Mouse (Mus musculus) forebrain, postnatal 0 days (tissue): ENCODE measurements at regions not wholly inside any gene's neighbourhood (a gene's known extent, or its start where the extent isn't known, plus 50 kb on each side); places are given as distances from the start of the nearest gene placed in this dataset.

Source experiments
- ATAC-seq: fragments of 200-750 bp; cut with Nextera tagmentation; 2 replicates; pipeline ENCODE4 v1.8.0; 2017; ENCODE audit warnings: mild to moderate bottlenecking, moderate library complexity
- DNase-seq: peaks from one replicate; pipeline ENCODE4 v3.0.0-alpha.2; 2015
- H3K27ac ChIP-seq: fragments of 300-500 bp; sonication (generic); 2 replicates; pipeline ENCODE4 v1.5.1; 2014; ENCODE audit warnings: low read depth, mild to moderate bottlenecking, antibody characterized with exemption, low read length, moderate library complexity, mixed read lengths
- H3K27me3 ChIP-seq: fragments of 300-500 bp; sonication (generic); 2 replicates; pipeline ENCODE4 v1.6.1; 2014; ENCODE audit warnings: mild to moderate bottlenecking, low read length, mixed read lengths; ENCODE audit not compliant: insufficient read depth
- H3K36me3 ChIP-seq: fragments of 300-500 bp; sonication (generic); 2 replicates; pipeline ENCODE4 v1.6.1; 2014; ENCODE audit warnings: mild to moderate bottlenecking, moderate library complexity; ENCODE audit not compliant: insufficient read depth
- H3K4me1 ChIP-seq: fragments of 300-500 bp; sonication (generic); 2 replicates; pipeline ENCODE4 v1.6.1; 2014; ENCODE audit warnings: antibody characterized with exemption; ENCODE audit not compliant: insufficient read depth
- H3K4me2 ChIP-seq: fragments of 300-500 bp; sonication (generic); 2 replicates; pipeline ENCODE4 v1.6.1; 2014; ENCODE audit warnings: low read depth, mild to moderate bottlenecking, moderate library complexity
- H3K4me3 ChIP-seq: fragments of 300-500 bp; sonication (generic); 2 replicates; pipeline ENCODE4 v1.5.1; 2014; ENCODE audit warnings: low read depth, low read length, mixed read lengths
- H3K9ac ChIP-seq: fragments of 300-500 bp; sonication (generic); 2 replicates; pipeline ENCODE4 v1.6.1; 2014; ENCODE audit warnings: mild to moderate bottlenecking
- H3K9me3 ChIP-seq: fragments of 300-500 bp; sonication (generic); 2 replicates; pipeline ENCODE4 v1.6.1; 2016; ENCODE audit warnings: low read length
- CTCF ChIP-seq: sonication (generic); IDR thresholded peaks from 2 replicates; pipeline ENCODE4 v1.5.1; 2016; ENCODE audit warnings: antibody characterized with exemption, control low read depth, low read depth
- WGBS: fragments of 180-500 bp; shearing (Covaris S2); extraction: QIAGEN DNeasy Blood & Tissue Kit; methylation state at CpG from one replicate; pipeline ENCODE4 v1.1.7; 2014; 5-methylcytosine and 5-hydroxymethylcytosine counted together

DNA sequence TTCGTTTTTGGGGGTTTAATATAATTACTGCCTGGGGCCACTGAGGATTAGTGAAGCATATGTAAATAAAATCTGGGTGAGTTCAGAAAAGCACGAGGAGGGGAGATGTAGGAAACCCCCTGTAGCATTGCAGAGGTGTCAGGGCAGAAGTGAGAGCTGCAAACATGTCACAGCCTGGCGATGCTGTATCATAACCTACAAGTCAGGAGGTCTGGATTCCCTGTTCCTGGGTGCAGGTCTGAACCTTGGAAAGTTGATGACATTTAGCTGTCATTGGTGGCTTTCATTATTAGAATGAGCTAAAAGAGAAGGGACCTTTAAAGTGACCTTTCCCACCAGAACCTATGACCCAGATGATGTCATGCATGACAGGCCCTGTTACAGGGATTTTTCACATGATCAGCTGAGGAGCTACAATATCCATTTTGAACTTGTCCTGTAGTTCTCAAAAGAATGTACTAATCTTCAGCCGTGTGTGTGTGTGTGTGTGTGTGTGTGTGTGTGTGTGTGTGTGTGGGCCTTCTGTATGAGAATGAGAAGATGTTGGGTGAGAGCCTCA lies 202.8 kb upstream of the Ptger4 start:
- ATAC-seq (no peak), DNase-seq (no peak)
- Histone ChIP-seq H3K27me3 (no peaks in the 10 kb centered on the region), H3K4me2 (no peak overlapping the region), H3K27ac (no peak overlapping the region), H3K4me1 (no peaks in the 10 kb centered on the region), H3K36me3 (no peaks in the 10 kb centered on the region), H3K4me3 (no peak overlapping the region), H3K9me3 (no peaks in the 10 kb centered on the region), H3K9ac (no peak overlapping the region)
- 74% methylated on average over 4 of the region's 4 CpGs for WGBS
- no peak for TF ChIP-seq CTCF

DNA sequence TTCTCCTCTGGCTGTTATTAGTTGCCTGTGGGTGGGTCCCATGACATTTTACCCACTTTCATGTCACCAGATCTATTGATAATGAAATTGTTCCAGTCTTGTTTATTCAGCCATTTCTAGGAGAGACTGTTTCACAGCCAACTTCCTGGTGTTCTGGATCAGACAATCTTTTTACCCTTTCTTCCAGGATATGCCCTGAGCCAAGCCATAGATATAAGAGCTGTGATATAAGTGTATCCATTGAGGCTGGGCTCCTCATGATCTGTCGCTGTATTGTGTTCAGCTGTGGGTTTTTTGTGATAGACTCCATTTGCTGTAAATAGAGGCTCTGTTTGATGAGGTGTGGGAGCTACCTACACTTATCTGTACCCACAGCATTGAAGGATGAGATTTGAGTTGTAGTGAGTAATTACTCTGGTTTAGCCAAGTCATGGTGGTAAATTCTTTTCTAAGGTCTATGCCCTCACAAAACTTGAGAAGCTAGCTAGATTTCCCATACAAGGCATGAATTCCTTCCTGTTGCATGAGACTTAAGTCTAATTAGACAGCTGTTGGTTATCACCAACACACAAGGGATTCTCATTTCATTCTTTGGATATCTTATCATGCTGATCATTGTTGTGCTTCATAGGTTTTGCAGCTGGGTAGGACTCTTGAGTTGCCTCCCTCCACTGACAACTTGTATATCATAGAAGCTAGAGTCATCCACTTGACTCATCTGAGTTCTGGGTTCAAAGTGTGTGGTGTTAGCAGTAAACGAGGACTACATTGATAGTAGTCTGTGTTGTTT lies 203.9 kb upstream of the Ptger4 start:
- Histone ChIP-seq H3K27ac (no peak overlapping the region), H3K36me3 (no peaks in the 10 kb centered on the region), H3K4me3 (no peak overlapping the region), H3K27me3 (no peaks in the 10 kb centered on the region), H3K9me3 (no peaks in the 10 kb centered on the region), H3K4me1 (no peaks in the 10 kb centered on the region), H3K9ac (no peak overlapping the region), H3K4me2 (no peak overlapping the region)
- no peak for TF ChIP-seq CTCF
- WGBS, result 92% methylated on average over 2 of the region's 2 CpGs
- ATAC-seq (no peak), DNase-seq (no peak)

DNA sequence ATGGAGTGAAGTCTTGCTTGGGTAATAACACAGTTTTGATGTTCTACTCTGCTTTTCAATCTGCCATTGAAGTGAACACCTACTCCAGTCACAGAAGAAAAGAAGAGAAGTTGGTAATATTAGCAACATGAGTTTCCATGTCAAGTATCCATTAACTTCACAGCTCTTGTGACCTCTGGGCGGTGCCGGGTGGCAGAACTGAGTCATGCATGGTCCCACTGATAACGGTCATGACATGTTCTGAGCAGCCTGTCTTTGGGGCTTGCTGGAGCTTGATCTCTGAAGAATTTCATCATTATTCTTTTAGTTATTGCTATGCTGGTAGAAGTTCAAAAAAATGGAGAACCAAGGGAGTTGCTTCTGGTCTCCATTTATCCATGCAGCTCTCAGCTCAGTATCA lies 215.1 kb upstream of the Ptger4 start:
- 94% methylated on average over 3 of the region's 3 CpGs for WGBS

DNA sequence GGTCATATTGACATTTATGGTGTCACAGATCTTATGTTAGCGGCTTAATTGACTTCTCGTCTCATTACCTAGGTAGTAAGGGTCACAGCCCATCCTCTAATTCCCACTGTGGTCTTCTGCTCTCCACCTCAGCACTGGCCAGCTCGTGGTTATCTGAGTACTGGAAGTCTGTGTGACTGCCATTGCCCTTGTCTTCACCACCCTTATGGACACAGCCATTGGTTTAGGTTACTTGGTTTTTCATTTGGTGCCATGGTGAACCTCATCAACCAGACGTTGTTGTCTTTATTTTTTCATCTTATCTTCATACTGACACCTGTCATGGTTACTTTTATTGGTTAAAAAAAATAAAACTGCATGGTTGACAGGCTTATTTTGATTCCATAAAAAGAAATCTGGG lies 215.6 kb upstream of the Ptger4 start:
- ATAC-seq, result no peak
- TF ChIP-seq CTCF, result no peak

More for the DNA sequence above, 215.1 kb upstream of the Ptger4 start:
- Histone ChIP-seq H3K27ac (no peak overlapping the region), H3K9ac (no peak overlapping the region), H3K4me2 (no peak overlapping the region), H3K4me1 (no peaks in the 10 kb centered on the region), H3K9me3 (no peaks in the 10 kb centered on the region), H3K27me3 (no peaks in the 10 kb centered on the region), H3K36me3 (no peaks in the 10 kb centered on the region), H3K4me3 (no peak overlapping the region)
- ATAC-seq (no peak), DNase-seq (no peak)
- TF ChIP-seq CTCF, result no peak

DNA sequence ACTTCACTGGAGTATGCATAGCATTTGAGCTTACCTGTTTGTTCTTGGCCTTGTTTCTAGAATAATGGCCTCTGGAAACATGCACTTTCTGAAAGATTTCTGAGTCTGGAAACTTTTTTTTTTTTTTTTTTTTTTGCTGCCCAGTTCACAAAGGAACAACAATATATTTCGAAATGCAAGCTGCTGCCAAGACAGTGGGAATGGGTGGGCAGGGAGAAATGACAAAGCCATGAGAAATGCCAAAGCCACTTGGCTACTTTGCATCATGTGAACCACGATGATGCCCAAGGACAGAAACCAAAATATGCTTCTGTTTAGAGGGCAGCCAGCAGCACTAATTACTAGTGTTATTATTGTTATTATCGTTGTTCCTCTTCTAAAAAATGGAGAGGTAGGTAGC lies 218.7 kb upstream of the Ptger4 start:
- no peak for TF ChIP-seq CTCF

More for the DNA sequence above, 215.6 kb upstream of the Ptger4 start:
- DNase-seq, result no peak
- no peaks in the 10 kb centered on the region for H3K4me1 ChIP-seq
- no peak overlapping the region for H3K9ac ChIP-seq
- no peaks in the 10 kb centered on the region for H3K27me3 ChIP-seq
- H3K4me2 ChIP-seq, result no peak overlapping the region
- 88% methylated on average over 4 of the region's 4 CpGs for WGBS
- H3K9me3 ChIP-seq, result no peaks in the 10 kb centered on the region
- no peaks in the 10 kb centered on the region for H3K36me3 ChIP-seq
- H3K4me3 ChIP-seq, result no peak overlapping the region
- no peak overlapping the region for H3K27ac ChIP-seq

DNA sequence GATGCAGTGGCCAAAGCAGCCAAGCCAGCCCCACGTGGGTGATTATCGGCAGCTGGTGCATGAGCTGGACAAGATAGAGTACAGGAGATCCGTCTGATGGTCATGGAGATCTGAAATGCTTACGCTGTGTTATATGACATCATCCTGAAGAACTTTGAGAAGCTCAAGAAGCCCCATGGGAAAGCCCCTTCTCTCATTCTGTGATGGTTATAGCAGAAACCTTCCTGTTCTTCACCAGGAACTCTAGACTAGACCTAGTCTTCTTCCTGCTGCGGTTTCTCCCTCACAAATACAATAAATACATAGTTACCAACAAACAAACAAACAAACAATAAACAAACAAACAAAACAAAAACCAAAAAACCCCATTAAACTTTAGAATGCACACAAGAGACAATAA lies 220.7 kb upstream of the Ptger4 start:
- Histone ChIP-seq H3K27ac (no peak overlapping the region), H3K4me3 (no peak overlapping the region), H3K4me2 (no peak overlapping the region), H3K4me1 (no peaks in the 10 kb centered on the region), H3K9ac (no peak overlapping the region), H3K9me3 (no peaks in the 10 kb centered on the region), H3K27me3 (no peaks in the 10 kb centered on the region), H3K36me3 (no peaks in the 10 kb centered on the region)
- ATAC-seq, result no peak
- TF ChIP-seq CTCF, result no peak
- DNase-seq, result no peak
- 94% methylated on average over 5 of the region's 5 CpGs for WGBS

More for the DNA sequence above, 218.7 kb upstream of the Ptger4 start:
- no peak overlapping the region for H3K4me2 ChIP-seq
- DNase-seq (no peak), ATAC-seq (no peak)
- H3K4me1 ChIP-seq, result no peaks in the 10 kb centered on the region
- H3K9ac ChIP-seq, result no peak overlapping the region
- no peaks in the 10 kb centered on the region for H3K36me3 ChIP-seq
- H3K27me3 ChIP-seq, result no peaks in the 10 kb centered on the region
- H3K9me3 ChIP-seq, result no peaks in the 10 kb centered on the region
- H3K4me3 ChIP-seq, result no peak overlapping the region
- H3K27ac ChIP-seq, result no peak overlapping the region
- WGBS, result 72% methylated on average over 3 of the region's 3 CpGs

DNA sequence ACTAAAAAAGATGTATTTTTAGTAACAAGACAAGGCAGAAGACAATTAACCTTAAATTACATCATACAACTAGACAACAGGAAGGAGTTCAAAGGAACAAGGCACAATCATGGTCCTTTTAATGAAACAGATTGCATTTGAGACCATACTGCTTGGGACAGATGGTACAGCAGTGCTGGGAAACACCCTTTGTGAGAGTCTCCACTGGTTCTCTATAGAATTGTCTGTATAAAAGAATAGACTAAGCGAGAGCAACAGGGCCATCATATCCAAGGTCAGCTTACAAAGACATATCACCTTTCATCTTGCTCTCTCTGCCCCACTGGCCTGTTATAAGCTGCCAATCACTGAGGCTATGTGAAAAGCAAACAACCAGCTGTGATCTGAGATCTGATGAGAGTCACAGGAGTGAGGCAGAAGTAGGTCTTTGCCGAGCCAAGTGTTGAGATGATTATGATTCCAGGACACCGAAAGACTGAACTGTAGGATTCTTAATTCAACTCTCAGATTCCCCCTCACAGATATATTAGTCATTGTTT lies 224.6 kb upstream of the Ptger4 start:
- H3K4me3 ChIP-seq, result no peak overlapping the region
- 68% methylated on average over 3 of the region's 3 CpGs for WGBS

More for the DNA sequence above, 224.6 kb upstream of the Ptger4 start:
- H3K27me3 ChIP-seq, result no peaks in the 10 kb centered on the region
- H3K4me2 ChIP-seq, result no peak overlapping the region
- H3K36me3 ChIP-seq, result no peaks in the 10 kb centered on the region
- no peak overlapping the region for H3K27ac ChIP-seq
- no peaks in the 10 kb centered on the region for H3K4me1 ChIP-seq
- no peak for TF ChIP-seq CTCF
- H3K9ac ChIP-seq, result no peak overlapping the region
- no peaks in the 10 kb centered on the region for H3K9me3 ChIP-seq
- no peak for DNase-seq
- ATAC-seq, result no peak
